Mouse (Mus musculus) layer of hippocampus, adult 2 months (tissue): ENCODE measurements around the gene Elf4. TPM values are rescaled to one million over a fixed set of nuclear protein-coding genes. Genes with fewer than 3 reads are reported as not detected.

ENCODE experiments used
- DNase-seq, 2 experiments: peaks; one replicate each; pipeline ENCODE4 v3.0.0; 2022; ENCODE audit warnings: low spot score in 2 of 2
- H3K27ac ChIP-seq: fragments of 200-600 bp; 2 replicates; pipeline ENCODE4 v1.8.1; 2022
- H3K4me3 ChIP-seq: fragments of 200-600 bp; 2 replicates; pipeline ENCODE4 v1.8.1; 2022; ENCODE audit warnings: mild to moderate bottlenecking
- CTCF ChIP-seq: fragments of 200-600 bp; conservative IDR thresholded peaks from 2 replicates; pipeline ENCODE4 v1.8.1; 2022; ENCODE audit warnings: antibody characterized with exemption, mild to moderate bottlenecking, moderate library complexity
- total RNA-seq, 2 experiments: library from RNA; stranded (reverse); gene quantifications; 2 replicates each; pipeline ENCODE4 v1.2.3; 2021

The Elf4 gene
- total RNA-seq, 2 experiments from 2014 or later, result 0.61 to 0.84 TPM

DNA sequence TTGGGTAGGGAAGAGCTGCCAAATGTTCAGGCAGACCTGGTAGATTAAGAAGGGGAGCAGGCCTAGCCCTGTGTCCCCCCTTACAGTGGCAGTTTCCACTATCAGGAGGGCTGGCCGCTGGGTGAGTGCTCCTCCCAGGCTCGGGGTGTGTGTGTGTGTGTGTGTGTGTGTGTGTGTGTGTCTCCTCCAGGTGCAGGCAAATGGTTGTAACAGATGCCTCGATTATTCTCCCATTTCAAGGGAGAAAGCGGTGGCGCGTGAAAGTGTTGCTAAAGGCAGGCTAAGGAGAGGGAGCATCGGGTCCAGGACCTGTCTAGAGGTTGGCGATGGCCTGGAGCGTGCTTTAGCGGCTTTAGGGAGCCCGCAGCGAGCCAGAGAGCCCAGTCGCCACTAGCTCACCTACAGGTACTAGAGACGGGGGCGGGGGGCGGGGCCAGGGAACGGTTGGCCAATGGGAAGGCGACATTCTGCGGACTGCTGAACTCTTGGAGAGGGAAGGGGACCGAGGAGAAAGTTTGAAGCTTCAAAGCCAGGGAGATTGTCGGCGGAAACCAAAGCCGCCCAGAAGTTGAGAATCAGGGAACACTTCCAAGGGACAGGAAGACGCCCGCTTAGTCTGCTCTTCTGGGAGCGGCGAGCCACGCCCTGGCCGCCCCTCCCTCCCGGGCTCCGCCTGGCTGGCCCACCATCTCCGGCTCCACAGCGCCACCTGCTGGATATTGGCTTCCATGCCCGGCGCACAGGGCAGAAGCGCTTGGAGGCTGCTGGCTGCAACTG, 53.1 kb downstream of the Elf4 start:
- peak overlapping the region; percentile 55 for H3K4me3 ChIP-seq
- peak; percentile 80 to 87 for DNase-seq
- peak; percentile 90 for TF ChIP-seq CTCF
- H3K27ac ChIP-seq, result no peak overlapping the region

DNA sequence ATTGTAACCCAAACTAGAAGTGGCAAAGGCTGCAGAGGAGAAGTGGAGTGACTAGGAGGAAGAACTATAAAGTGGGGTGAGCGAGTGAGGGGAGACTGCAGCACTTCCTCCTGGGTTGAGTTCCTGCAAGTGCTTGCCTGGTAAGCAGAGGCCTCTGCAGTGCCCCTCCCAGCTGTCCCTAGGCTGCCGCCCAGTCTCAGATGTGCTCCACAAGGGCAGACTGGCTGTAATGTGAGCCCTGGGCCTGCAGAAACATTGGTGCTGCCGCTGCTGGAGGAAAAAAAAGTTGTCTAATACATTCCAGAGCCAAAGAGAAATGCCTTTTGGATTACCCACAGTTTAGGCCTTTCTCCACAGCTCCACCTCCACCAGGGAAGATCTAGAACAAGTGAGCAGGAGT, 57.8 kb downstream of the Elf4 start:
- no peak for DNase-seq
- H3K4me3 ChIP-seq, result no peak overlapping the region
- TF ChIP-seq CTCF, result no peak
- no peak overlapping the region for H3K27ac ChIP-seq

DNA sequence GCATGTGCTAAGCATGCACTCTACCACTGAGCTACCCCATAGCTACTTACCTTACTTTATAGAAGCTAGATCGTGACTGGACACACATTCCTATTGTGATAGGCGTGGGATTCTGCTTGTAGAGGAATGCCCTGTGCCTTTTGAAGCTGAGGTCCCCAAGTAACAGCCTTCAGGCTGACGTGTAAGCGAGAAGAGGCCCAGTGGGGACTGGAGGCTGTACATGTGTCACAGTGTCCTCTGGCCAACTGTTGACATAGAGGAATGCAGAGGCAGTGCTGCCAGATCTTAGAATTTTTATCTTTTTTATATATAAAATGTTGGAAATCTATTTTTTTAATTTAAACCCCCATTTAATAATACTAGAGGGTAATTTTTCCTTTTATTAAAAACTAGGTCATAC, 62.9 kb downstream of the Elf4 start:
- Histone ChIP-seq H3K27ac (no peak overlapping the region), H3K4me3 (no peak overlapping the region)
- no peak for DNase-seq
- no peak for TF ChIP-seq CTCF

DNA sequence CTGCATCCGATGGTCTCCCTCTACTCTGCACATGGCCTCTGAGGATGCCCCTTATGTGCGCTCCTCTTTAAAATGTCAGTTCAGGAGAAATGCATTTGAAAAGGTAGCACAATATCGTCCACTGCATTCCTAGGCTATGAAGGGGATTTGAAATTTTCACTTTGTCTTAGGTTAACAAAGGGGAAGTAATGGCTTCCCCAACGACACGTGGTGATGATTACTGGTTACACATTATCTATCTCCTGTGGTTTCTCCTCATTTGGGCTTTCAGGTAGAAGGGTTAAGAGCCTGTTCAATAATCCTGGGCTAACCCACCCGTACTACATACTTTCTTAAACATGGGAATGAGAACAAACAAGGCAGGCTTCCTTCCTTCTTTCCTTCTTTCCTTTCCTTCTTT, 73.6 kb downstream of the Elf4 start:
- TF ChIP-seq CTCF, result no peak
- Histone ChIP-seq H3K27ac (no peak overlapping the region), H3K4me3 (no peak overlapping the region)
- DNase-seq, result no peak

DNA sequence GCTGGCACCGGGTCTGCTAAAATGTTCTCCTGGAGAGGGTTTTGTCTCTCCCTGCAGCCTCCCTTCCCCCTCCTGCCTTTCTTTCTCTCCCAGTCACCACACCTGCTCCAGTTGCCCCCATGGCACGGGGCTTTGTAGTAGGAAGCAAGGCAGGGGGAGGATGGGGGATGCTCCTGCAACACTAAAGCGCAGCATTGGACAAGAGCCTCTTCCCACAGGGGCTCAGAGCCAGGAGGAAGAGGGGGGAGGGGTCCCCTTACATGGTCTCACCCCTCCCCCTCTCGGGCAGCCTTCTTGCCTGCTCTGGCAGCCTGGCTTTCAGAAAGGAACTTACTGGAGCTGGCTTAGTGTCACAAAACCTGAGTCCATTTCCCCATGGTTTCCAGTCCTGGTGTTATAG, 77.0 kb downstream of the Elf4 start:
- Histone ChIP-seq H3K27ac (no peak overlapping the region), H3K4me3 (no peak overlapping the region)
- TF ChIP-seq CTCF, result no peak
- DNase-seq, result no peak

DNA sequence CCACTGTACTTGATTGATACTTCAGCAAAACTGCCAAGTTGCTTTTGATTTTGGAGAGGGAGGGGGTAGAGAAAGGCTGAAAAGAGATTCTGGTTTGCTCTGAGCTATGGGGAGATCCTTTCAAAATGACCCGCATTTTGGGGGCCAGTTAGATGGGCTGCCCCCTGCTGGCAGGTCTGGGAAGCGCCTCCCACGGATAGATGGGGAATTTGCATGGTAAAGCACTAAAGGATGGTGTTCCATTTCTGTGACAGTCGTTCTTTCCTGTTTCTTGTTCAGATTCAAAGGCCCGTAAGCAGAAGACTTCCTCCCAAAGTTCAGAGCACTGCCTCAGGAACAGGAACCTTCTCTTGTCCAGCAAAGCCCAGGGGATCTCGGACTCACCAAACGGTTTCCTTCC, 79.3 kb downstream of the Elf4 start:
- TF ChIP-seq CTCF, result peak; percentile 85
- H3K4me3 ChIP-seq, result no peak overlapping the region
- peak in 1 of 2 experiments; percentile 63 for DNase-seq
- H3K27ac ChIP-seq, result no peak overlapping the region

DNA sequence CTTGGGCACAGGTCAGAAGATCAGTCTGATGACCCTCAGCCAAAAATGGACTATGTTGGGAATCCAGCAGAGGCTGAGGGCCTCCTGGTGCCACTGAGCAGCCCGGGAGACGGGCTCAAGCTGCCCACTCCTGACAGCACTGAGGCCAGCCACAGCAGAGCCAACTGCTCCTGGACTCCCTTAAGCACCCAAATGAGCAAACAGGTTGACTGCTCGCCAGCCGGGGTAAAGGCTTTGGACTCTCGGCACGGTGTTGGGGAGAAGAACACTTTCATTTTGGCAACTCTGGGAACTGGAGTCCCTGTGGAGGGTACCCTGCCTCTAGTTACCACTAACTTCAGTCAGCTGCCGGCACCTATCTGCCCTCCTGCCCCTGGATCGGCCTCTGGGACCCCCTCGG, 95.1 kb downstream of the Elf4 start:
- Histone ChIP-seq H3K27ac (no peak overlapping the region), H3K4me3 (no peak overlapping the region)
- TF ChIP-seq CTCF, result no peak
- DNase-seq, result no peak

DNA sequence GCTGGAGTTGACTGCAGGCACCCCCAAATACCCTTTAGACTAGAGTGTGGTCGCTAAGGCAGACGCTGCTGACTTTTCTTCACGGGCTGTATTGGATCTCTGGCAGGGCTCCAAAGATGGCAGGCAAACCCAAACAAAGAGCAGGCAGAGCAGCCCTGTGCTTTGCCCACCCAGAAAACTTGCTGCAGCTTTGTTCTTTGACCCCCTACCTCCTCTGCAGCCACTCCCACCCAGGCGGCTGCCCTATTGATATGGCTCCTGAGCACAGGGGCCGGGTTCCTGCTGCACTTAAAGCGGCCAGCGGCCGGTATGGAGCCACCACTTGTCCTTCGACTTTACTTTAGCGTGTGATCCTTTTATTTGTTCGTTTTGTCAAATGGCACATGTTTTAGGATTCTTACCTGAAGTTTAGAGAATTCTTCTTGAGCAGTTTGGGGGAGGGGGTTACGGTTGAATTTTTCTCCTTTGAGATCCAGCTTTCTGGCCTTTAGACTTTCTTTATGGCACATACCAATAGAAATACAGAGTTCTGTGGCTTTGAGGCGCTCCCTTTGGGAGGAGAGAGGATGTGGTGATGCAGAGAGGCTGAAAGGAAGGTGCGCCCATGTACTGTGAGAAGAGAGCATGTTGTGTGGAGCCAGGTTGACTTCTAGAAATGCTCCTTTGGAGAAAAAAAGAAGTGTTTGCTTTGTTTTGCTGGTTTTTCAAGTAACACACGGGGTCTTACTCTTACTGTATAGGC, 96.9 kb downstream of the Elf4 start:
- no peak for DNase-seq
- no peak overlapping the region for H3K27ac ChIP-seq
- TF ChIP-seq CTCF, result no peak

More for the DNA sequence above, 96.9 kb downstream of the Elf4 start:
- no peak overlapping the region for H3K4me3 ChIP-seq

Other genes with a start within 250 kb of the Elf4 start
- 10 to 100 TPM; 16.6 to 20.1 TPM for gene Utp14a, start 206.3 kb downstream of the Elf4 start, total RNA-seq
- gene Bcorl1, start 121.8 kb downstream of the Elf4 start, total RNA-seq, result 10 to 100 TPM; 15.0 to 21.0 TPM
- 10 to 100 TPM; 27.8 to 29.0 TPM for gene Aifm1, start 50.4 kb upstream of the Elf4 start, total RNA-seq
- gene Rab33a, start 56.2 kb upstream of the Elf4 start, total RNA-seq, result 10 to 100 TPM; 22.1 to 24.3 TPM
- gene Zfp280c, start 131.4 kb upstream of the Elf4 start, total RNA-seq, result 10 to 100 TPM; 19.5 to 23.9 TPM
- gene Slc25a14, start 160.3 kb upstream of the Elf4 start, total RNA-seq, result 10 to 100 TPM; 57.2 to 57.3 TPM
- gene Gpr119, start 211.3 kb upstream of the Elf4 start, total RNA-seq, result not detected
- 1 to 10 TPM; 4.7 to 6.7 TPM for gene Rbmx2, start 231.9 kb upstream of the Elf4 start, total RNA-seq